Mouse (Mus musculus) small intestine, adult 2 months (tissue): ENCODE measurements around the gene Adarb1.

ENCODE experiments used
- CTCF ChIP-seq: fragments of 200-500 bp; IDR thresholded peaks from 2 replicates; pipeline ENCODE4 v1.5.1; 2012; ENCODE audit warnings: low read depth, mild to moderate bottlenecking, control low read depth, inconsistent platforms, low read length, moderate library complexity, mixed read lengths; ENCODE audit not compliant: insufficient replicate concordance, insufficient read length; ENCODE audit errors: extremely low read depth
- POLR2A ChIP-seq: fragments of 200-500 bp; IDR thresholded peaks from 2 replicates; pipeline ENCODE4 v1.6.1; 2012; ENCODE audit warnings: low read depth, mild to moderate bottlenecking, control low read depth, inconsistent platforms, low read length, moderate library complexity

DNA sequence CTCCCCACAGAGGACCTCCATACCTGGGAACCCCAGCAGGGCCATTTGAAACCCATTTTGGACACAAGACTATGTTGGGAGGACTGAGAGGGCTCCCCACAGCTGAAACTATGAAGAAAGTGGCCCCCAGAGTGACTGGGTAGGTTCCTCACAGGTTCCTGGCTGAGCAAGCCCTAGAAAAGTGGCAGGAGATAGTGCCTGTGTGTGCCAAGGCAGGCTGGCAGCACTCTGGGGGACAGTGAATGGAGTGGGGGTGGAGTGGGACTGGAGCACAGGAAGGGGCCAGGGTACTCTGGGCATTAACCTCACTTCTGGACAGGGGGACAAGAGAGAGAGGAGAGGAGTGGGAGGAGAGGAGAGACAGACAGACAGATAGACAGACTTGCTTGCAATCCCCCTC, 144.3 kb downstream of the Adarb1 start:
- TF ChIP-seq CTCF (no peak), POLR2A (no peak)
